Mouse (Mus musculus): ENCODE results near the gene Utrn. TPM values are rescaled to one million over a fixed set of nuclear protein-coding genes. Genes with fewer than 3 reads are reported as not detected.

The Utrn gene
- total and polyA plus RNA-seq, 2 experiments from 2014 or later: 48.4 to 61.6 TPM

DNA sequence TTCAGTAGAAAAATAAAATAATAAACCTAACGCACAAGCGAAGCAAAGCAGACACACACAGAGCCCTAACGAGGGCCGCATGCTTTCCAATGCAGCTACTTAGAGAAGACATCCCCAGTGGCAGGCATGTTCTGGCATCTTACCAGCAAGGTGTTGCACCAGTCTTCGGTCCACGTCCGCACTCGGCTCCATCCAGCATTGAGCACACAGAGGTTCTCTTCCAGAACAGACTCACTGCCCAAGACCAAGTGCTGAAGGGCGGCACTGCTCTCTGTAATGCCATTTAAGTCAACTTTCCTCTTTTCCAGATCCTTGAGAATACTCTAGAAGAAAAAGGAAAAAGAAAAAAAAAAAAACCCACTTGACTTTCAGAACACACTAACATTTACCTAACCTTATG lies 197.6 kb downstream of the Utrn start:
- TF ChIP-seq EP300 (IDR thresholded peaks at IDR 0.05; ENCODE audit: low read depth) (no peak), CTCF (IDR thresholded peaks at IDR 0.05; ENCODE audit: low read depth) (no peak)
- Histone ChIP-seq H3K9me3 (replicated peaks; ENCODE audit: control insufficient read depth, low read length) (no peaks in the 10 kb centered on the region), H3K4me3 (ENCODE audit: low read depth, low read length) (no peak overlapping the region), H3K27ac (ENCODE audit: low read depth) (no peak overlapping the region), H3K4me1 (ENCODE audit: control insufficient read depth, insufficient read depth) (no peaks in the 10 kb centered on the region), H3K27me3 (ENCODE audit: control insufficient read depth, insufficient read depth, low read length) (no peaks in the 10 kb centered on the region), H3K36me3 (replicated peaks; ENCODE audit: control insufficient read depth, insufficient read depth, low read length) (peaks cover 58% of the 10 kb centered on the region), H3K9ac (replicated peaks; ENCODE audit: low read depth, low read length) (no peak overlapping the region), H3K4me2 (ENCODE audit: low read depth, low read length) (no peak overlapping the region)
- ATAC-seq (ENCODE audit: insufficient read depth, low read depth): no peak
- WGBS: 93% methylated on average over 9 of the region's 9 CpGs
- no peak for DNase-seq (ENCODE audit: low spot score)

DNA sequence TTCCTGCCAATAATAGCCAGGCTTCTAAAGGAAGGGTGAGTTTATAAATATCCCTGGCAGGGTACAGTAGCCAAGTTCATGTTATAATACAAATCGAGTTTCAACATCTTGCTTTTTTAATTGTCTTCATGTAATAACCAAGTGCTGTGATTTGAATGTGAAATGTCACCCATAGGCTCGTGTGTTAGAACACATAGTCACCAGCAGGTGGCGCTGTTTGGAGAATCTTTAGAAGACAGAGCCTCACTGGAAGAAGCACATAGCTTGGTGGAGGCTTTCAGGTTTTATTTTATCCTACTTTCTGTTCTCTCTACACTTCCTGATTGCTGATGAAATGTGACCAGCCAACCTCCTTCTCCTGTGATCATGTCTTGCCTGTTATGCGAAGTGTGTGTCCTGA lies 207.1 kb downstream of the Utrn start:
- TF ChIP-seq EP300 (IDR thresholded peaks at IDR 0.05; ENCODE audit: low read depth) (no peak), CTCF (IDR thresholded peaks at IDR 0.05; ENCODE audit: low read depth) (peak; percentile 22; the same call in 1 of the 2 replicates)
- 84% methylated on average over 4 of the region's 4 CpGs for WGBS
- H3K4me3 ChIP-seq (ENCODE audit: low read depth, low read length): no peak overlapping the region
- peaks cover 58% of the 10 kb centered on the region for H3K36me3 ChIP-seq (replicated peaks; ENCODE audit: control insufficient read depth, insufficient read depth, low read length)
- H3K4me1 ChIP-seq (ENCODE audit: control insufficient read depth, insufficient read depth): no peaks in the 10 kb centered on the region
- H3K27me3 ChIP-seq (ENCODE audit: control insufficient read depth, insufficient read depth, low read length): no peaks in the 10 kb centered on the region
- H3K9ac ChIP-seq (replicated peaks; ENCODE audit: low read depth, low read length): no peak overlapping the region
- H3K27ac ChIP-seq (ENCODE audit: low read depth): no peak overlapping the region
- 0 out of 2 replicates have a peak, but pooled peaks cover 4% of the 10 kb centered on the region for H3K9me3 ChIP-seq (replicated peaks; ENCODE audit: control insufficient read depth, low read length)
- ATAC-seq (ENCODE audit: insufficient read depth, low read depth) (no peak), DNase-seq (ENCODE audit: low spot score) (no peak)
- H3K4me2 ChIP-seq (ENCODE audit: low read depth, low read length): no peak overlapping the region

DNA sequence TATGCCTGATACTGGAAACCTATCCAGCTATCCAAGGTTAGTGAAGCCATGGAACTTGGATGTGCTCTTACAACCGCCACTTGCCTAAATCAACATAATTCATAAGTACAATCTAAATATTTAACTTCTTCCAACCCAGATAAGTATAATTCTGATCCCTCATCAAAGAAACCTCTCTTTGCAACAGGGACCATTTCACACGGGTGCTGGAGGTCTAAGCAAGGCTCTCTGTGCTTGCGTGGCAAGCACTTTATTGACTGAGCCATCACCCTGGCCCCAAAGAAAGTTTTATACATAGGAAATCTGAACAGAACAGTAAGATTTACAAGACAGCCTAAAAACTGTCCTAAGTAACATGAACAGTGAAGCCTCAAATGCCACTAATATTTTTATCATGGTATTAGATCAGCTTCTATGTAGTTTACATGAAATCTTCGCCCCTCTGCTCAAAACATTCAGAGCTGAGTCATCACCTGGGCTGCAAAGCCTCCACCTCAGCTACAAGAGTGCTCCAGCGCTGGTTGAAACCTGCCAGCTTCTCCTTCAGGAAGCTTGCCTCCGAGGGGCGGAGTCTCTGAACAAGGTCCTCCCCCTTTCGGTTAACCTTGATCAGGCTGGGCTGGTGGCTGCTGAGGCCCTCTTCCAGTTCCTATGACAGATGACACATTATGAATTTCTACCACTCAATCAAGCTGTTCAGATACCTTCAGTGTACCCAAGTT lies 211.0 kb downstream of the Utrn start:
- no peaks in the 10 kb centered on the region for H3K4me1 ChIP-seq (ENCODE audit: control insufficient read depth, insufficient read depth)
- peaks cover 40% of the 10 kb centered on the region for H3K36me3 ChIP-seq (replicated peaks; ENCODE audit: control insufficient read depth, insufficient read depth, low read length)
- 0 out of 2 replicates have a peak, but pooled peaks cover 4% of the 10 kb centered on the region for H3K9me3 ChIP-seq (replicated peaks; ENCODE audit: control insufficient read depth, low read length)
- no peak overlapping the region for H3K4me2 ChIP-seq (ENCODE audit: low read depth, low read length)
- H3K27me3 ChIP-seq (ENCODE audit: control insufficient read depth, insufficient read depth, low read length): no peaks in the 10 kb centered on the region
- no peak overlapping the region for H3K9ac ChIP-seq (replicated peaks; ENCODE audit: low read depth, low read length)
- TF ChIP-seq EP300 (IDR thresholded peaks at IDR 0.05; ENCODE audit: low read depth) (no peak), CTCF (IDR thresholded peaks at IDR 0.05; ENCODE audit: low read depth) (no peak)
- H3K27ac ChIP-seq (ENCODE audit: low read depth): no peak overlapping the region
- 78% methylated on average over 8 of the region's 8 CpGs for WGBS
- no peak overlapping the region for H3K4me3 ChIP-seq (ENCODE audit: low read depth, low read length)
- no peak for ATAC-seq (ENCODE audit: insufficient read depth, low read depth)
- DNase-seq (ENCODE audit: low spot score): no peak

DNA sequence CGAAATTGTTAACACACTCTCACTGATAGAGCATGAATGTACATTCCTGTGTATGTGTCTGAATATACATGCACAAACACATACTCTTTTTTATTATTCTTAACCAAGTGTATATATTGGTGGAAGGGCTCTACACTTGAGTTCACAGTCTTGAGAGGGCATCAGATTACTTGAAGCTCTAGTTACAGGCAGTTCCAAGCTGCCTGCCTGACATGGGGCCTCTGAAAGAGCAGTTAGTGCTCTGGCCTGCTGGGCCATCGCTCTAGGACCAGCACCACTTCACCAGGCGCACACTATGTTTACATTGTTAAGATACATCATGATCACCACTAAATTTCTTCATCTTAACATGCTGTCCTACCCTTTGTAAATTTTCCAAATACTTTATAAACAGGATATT lies 216.2 kb downstream of the Utrn start:
- 83% methylated on average over 3 of the region's 3 CpGs for WGBS
- H3K9me3 ChIP-seq (replicated peaks; ENCODE audit: control insufficient read depth, low read length): no peaks in the 10 kb centered on the region
- DNase-seq (ENCODE audit: low spot score): no peak
- H3K27me3 ChIP-seq (ENCODE audit: control insufficient read depth, insufficient read depth, low read length): no peaks in the 10 kb centered on the region
- H3K4me1 ChIP-seq (ENCODE audit: control insufficient read depth, insufficient read depth): no peaks in the 10 kb centered on the region
- TF ChIP-seq EP300 (IDR thresholded peaks at IDR 0.05; ENCODE audit: low read depth): no peak
- no peak for TF ChIP-seq CTCF (IDR thresholded peaks at IDR 0.05; ENCODE audit: low read depth)
- no peak overlapping the region for H3K4me3 ChIP-seq (ENCODE audit: low read depth, low read length)
- peaks cover 66% of the 10 kb centered on the region for H3K36me3 ChIP-seq (replicated peaks; ENCODE audit: control insufficient read depth, insufficient read depth, low read length)
- ATAC-seq (ENCODE audit: insufficient read depth, low read depth): no peak
- H3K4me2 ChIP-seq (ENCODE audit: low read depth, low read length): no peak overlapping the region
- H3K27ac ChIP-seq (ENCODE audit: low read depth): no peak overlapping the region
- H3K9ac ChIP-seq (replicated peaks; ENCODE audit: low read depth, low read length): no peak overlapping the region

DNA sequence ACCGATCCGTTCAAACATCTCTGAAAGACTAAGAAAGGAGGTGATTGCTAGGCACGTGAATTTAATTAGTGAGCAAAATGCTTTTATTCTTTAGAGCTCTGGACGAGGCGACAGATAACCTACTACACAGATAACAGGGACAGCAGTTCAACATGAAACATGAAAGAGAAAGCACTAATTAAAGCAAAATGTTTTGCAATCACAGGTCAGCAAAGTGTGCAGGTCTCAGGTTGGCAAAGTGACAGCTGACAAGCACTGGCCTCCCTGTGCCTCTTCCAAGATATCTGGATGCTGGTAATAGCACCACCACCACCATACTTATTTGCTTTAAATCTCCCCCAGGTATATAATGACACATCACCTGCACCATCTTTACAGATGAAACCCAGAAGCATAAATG lies 223.0 kb downstream of the Utrn start:
- no peaks in the 10 kb centered on the region for H3K9me3 ChIP-seq (replicated peaks; ENCODE audit: control insufficient read depth, low read length)
- H3K27ac ChIP-seq (ENCODE audit: low read depth): no peak overlapping the region
- no peak overlapping the region for H3K4me2 ChIP-seq (ENCODE audit: low read depth, low read length)
- DNase-seq (ENCODE audit: low spot score): no peak
- H3K4me1 ChIP-seq (ENCODE audit: control insufficient read depth, insufficient read depth): no peaks in the 10 kb centered on the region
- H3K27me3 ChIP-seq (ENCODE audit: control insufficient read depth, insufficient read depth, low read length): no peaks in the 10 kb centered on the region
- no peak overlapping the region for H3K4me3 ChIP-seq (ENCODE audit: low read depth, low read length)
- H3K9ac ChIP-seq (replicated peaks; ENCODE audit: low read depth, low read length): no peak overlapping the region
- no peak for ATAC-seq (ENCODE audit: insufficient read depth, low read depth)
- TF ChIP-seq CTCF (IDR thresholded peaks at IDR 0.05; ENCODE audit: low read depth): no peak
- TF ChIP-seq EP300 (IDR thresholded peaks at IDR 0.05; ENCODE audit: low read depth): no peak
- 78% methylated on average over 5 of the region's 5 CpGs for WGBS
- H3K36me3 ChIP-seq (replicated peaks; ENCODE audit: control insufficient read depth, insufficient read depth, low read length): peaks cover 53% of the 10 kb centered on the region

DNA sequence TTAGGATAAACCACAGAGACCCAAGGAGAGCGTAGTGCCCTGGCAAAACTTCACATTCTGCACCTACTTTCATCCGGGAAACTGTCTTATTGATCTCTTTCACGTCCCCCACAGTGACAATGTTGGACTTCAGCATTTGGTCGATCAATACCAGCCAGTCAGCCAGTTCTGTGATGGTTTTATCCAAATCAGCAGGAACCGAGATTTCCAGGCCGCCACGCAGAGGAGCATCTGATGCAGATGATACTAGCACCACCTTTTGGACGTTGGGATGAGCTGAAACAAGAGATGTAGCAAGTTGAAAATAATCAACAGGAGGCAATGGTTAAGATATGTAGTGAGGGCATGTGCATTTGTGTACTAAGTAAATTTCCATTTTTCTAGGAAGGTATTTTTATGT lies 225.8 kb downstream of the Utrn start:
- Histone ChIP-seq H3K9ac (replicated peaks; ENCODE audit: low read depth, low read length) (no peak overlapping the region), H3K36me3 (replicated peaks; ENCODE audit: control insufficient read depth, insufficient read depth, low read length) (peaks cover 50% of the 10 kb centered on the region), H3K4me2 (ENCODE audit: low read depth, low read length) (no peak overlapping the region), H3K27me3 (ENCODE audit: control insufficient read depth, insufficient read depth, low read length) (no peaks in the 10 kb centered on the region), H3K27ac (ENCODE audit: low read depth) (no peak overlapping the region), H3K4me3 (ENCODE audit: low read depth, low read length) (no peak overlapping the region), H3K4me1 (ENCODE audit: control insufficient read depth, insufficient read depth) (no peaks in the 10 kb centered on the region), H3K9me3 (replicated peaks; ENCODE audit: control insufficient read depth, low read length) (no peaks in the 10 kb centered on the region)
- TF ChIP-seq EP300 (IDR thresholded peaks at IDR 0.05; ENCODE audit: low read depth): no peak
- TF ChIP-seq CTCF (IDR thresholded peaks at IDR 0.05; ENCODE audit: low read depth): no peak
- DNase-seq (ENCODE audit: low spot score): no peak
- WGBS: 74% methylated on average over 8 of the region's 8 CpGs
- no peak for ATAC-seq (ENCODE audit: insufficient read depth, low read depth)
